Mouse (Mus musculus) liver, adult 2 months (tissue): Measurements from ENCODE around the gene Xpr1.

Experiments
- CTCF ChIP-seq: fragments of 200-500 bp; IDR thresholded peaks from 2 replicates; pipeline ENCODE4 v1.5.1; 2011; ENCODE audit warnings: low read depth, low read length, control low read depth
- POLR2A ChIP-seq: fragments of 200-500 bp; IDR thresholded peaks from 2 replicates; pipeline ENCODE4 v1.6.1; 2011; ENCODE audit warnings: low read length, control low read depth; ENCODE audit not compliant: insufficient read depth; ENCODE audit errors: extremely low read depth

- no peak for TF ChIP-seq CTCF
- no peak for TF ChIP-seq POLR2A
These were observed 166.6 kb downstream of the Xpr1 start for GRCm38 (mm10) chr1:155250531-155251135.
